Mouse (Mus musculus): ENCODE measurements at regions not wholly inside any gene's neighbourhood (a gene's known extent, or its start where the extent isn't known, plus 50 kb on each side); places are given as distances from the start of the nearest gene placed in this dataset.

GRCm38 (mm10) chr6:67165091-67165490 is 72.9 kb upstream of the Serbp1 start:
- Histone ChIP-seq H3K27me3 (ENCODE audit: control insufficient read depth, insufficient read depth, low read length, poor library complexity, severe bottlenecking) (no peaks in the 10 kb centered on the region), H3K4me3 (ENCODE audit: low read depth, low read length) (no peak overlapping the region), H3K36me3 (ENCODE audit: control insufficient read depth, insufficient read depth, low read length, poor library complexity, severe bottlenecking) (no peaks in the 10 kb centered on the region), H3K27ac (ENCODE audit: insufficient read depth, low read length) (no peak overlapping the region), H3K9ac (ENCODE audit: low read depth, poor library complexity, severe bottlenecking) (no peak overlapping the region), H3K4me1 (ENCODE audit: control insufficient read depth, insufficient read depth, low read length) (no peaks in the 10 kb centered on the region), H3K9me3 (replicated peaks; ENCODE audit: control insufficient read depth, insufficient read depth, low read length, poor library complexity, severe bottlenecking) (no peaks in the 10 kb centered on the region)
- TF ChIP-seq CTCF (IDR thresholded peaks at IDR 0.05; ENCODE audit: low read depth, low read length) (no peak), EP300 (IDR thresholded peaks at IDR 0.05; ENCODE audit: insufficient read depth, low read depth, low read length) (no peak), POLR2A (IDR thresholded peaks at IDR 0.05; ENCODE audit: insufficient read depth, low read length) (no peak)

GRCm38 (mm10) chr6:67163947-67164346 is 74.0 kb upstream of the Serbp1 start:
- no peak overlapping the region for H3K27ac ChIP-seq (ENCODE audit: insufficient read depth, low read length)
- no peak overlapping the region for H3K9ac ChIP-seq (ENCODE audit: low read depth, poor library complexity, severe bottlenecking)
- H3K27me3 ChIP-seq (ENCODE audit: control insufficient read depth, insufficient read depth, low read length, poor library complexity, severe bottlenecking) = no peaks in the 10 kb centered on the region
- TF ChIP-seq CTCF (IDR thresholded peaks at IDR 0.05; ENCODE audit: low read depth, low read length) (no peak), EP300 (IDR thresholded peaks at IDR 0.05; ENCODE audit: insufficient read depth, low read depth, low read length) (no peak), POLR2A (IDR thresholded peaks at IDR 0.05; ENCODE audit: insufficient read depth, low read length) (no peak)
- H3K9me3 ChIP-seq (replicated peaks; ENCODE audit: control insufficient read depth, insufficient read depth, low read length, poor library complexity, severe bottlenecking) = no peaks in the 10 kb centered on the region
- H3K4me3 ChIP-seq (ENCODE audit: low read depth, low read length) = no peak overlapping the region
- no peaks in the 10 kb centered on the region for H3K36me3 ChIP-seq (ENCODE audit: control insufficient read depth, insufficient read depth, low read length, poor library complexity, severe bottlenecking)
- peaks cover 3% of the 10 kb centered on the region for H3K4me1 ChIP-seq (ENCODE audit: control insufficient read depth, insufficient read depth, low read length)

- H3K27me3 ChIP-seq (ENCODE audit: control insufficient read depth, insufficient read depth, low read length, poor library complexity, severe bottlenecking) = no peaks in the 10 kb centered on the region
- no peaks in the 10 kb centered on the region for H3K36me3 ChIP-seq (ENCODE audit: control insufficient read depth, insufficient read depth, low read length, poor library complexity, severe bottlenecking)
- TF ChIP-seq POLR2A (IDR thresholded peaks at IDR 0.05; ENCODE audit: insufficient read depth, low read length) = no peak
- no peak for TF ChIP-seq CTCF (IDR thresholded peaks at IDR 0.05; ENCODE audit: low read depth, low read length)
- no peak for TF ChIP-seq EP300 (IDR thresholded peaks at IDR 0.05; ENCODE audit: insufficient read depth, low read depth, low read length)
- no peak overlapping the region for H3K9ac ChIP-seq (ENCODE audit: low read depth, poor library complexity, severe bottlenecking)
- no peak overlapping the region for H3K4me3 ChIP-seq (ENCODE audit: low read depth, low read length)
- no peaks in the 10 kb centered on the region for H3K9me3 ChIP-seq (replicated peaks; ENCODE audit: control insufficient read depth, insufficient read depth, low read length, poor library complexity, severe bottlenecking)
- H3K27ac ChIP-seq (ENCODE audit: insufficient read depth, low read length) = no peak overlapping the region
- H3K4me1 ChIP-seq (ENCODE audit: control insufficient read depth, insufficient read depth, low read length) = peaks cover 3% of the 10 kb centered on the region
These were observed 75.2 kb upstream of the Serbp1 start for GRCm38 (mm10) chr6:67162814-67163213.

GRCm38 (mm10) chr6:67161610-67162009 is 76.4 kb upstream of the Serbp1 start:
- Histone ChIP-seq H3K9ac (ENCODE audit: low read depth, poor library complexity, severe bottlenecking) (no peak overlapping the region), H3K36me3 (ENCODE audit: control insufficient read depth, insufficient read depth, low read length, poor library complexity, severe bottlenecking) (no peaks in the 10 kb centered on the region), H3K9me3 (replicated peaks; ENCODE audit: control insufficient read depth, insufficient read depth, low read length, poor library complexity, severe bottlenecking) (no peaks in the 10 kb centered on the region), H3K27ac (ENCODE audit: insufficient read depth, low read length) (no peak overlapping the region), H3K27me3 (ENCODE audit: control insufficient read depth, insufficient read depth, low read length, poor library complexity, severe bottlenecking) (no peaks in the 10 kb centered on the region), H3K4me1 (ENCODE audit: control insufficient read depth, insufficient read depth, low read length) (peaks cover 3% of the 10 kb centered on the region), H3K4me3 (ENCODE audit: low read depth, low read length) (no peak overlapping the region)
- TF ChIP-seq EP300 (IDR thresholded peaks at IDR 0.05; ENCODE audit: insufficient read depth, low read depth, low read length) (no peak), CTCF (IDR thresholded peaks at IDR 0.05; ENCODE audit: low read depth, low read length) (no peak), POLR2A (IDR thresholded peaks at IDR 0.05; ENCODE audit: insufficient read depth, low read length) (no peak)

GRCm38 (mm10) chr6:67160564-67160963 is 77.4 kb upstream of the Serbp1 start:
- no peak overlapping the region for H3K27ac ChIP-seq (ENCODE audit: insufficient read depth, low read length)
- no peaks in the 10 kb centered on the region for H3K9me3 ChIP-seq (replicated peaks; ENCODE audit: control insufficient read depth, insufficient read depth, low read length, poor library complexity, severe bottlenecking)
- no peaks in the 10 kb centered on the region for H3K27me3 ChIP-seq (ENCODE audit: control insufficient read depth, insufficient read depth, low read length, poor library complexity, severe bottlenecking)
- no peak overlapping the region for H3K4me3 ChIP-seq (ENCODE audit: low read depth, low read length)
- no peak overlapping the region for H3K9ac ChIP-seq (ENCODE audit: low read depth, poor library complexity, severe bottlenecking)
- no peaks in the 10 kb centered on the region for H3K36me3 ChIP-seq (ENCODE audit: control insufficient read depth, insufficient read depth, low read length, poor library complexity, severe bottlenecking)
- H3K4me1 ChIP-seq (ENCODE audit: control insufficient read depth, insufficient read depth, low read length) = peaks cover 3% of the 10 kb centered on the region
- TF ChIP-seq EP300 (IDR thresholded peaks at IDR 0.05; ENCODE audit: insufficient read depth, low read depth, low read length) (no peak), CTCF (IDR thresholded peaks at IDR 0.05; ENCODE audit: low read depth, low read length) (no peak), POLR2A (IDR thresholded peaks at IDR 0.05; ENCODE audit: insufficient read depth, low read length) (no peak)

GRCm38 (mm10) chr6:67159726-67160523 is 78.1 kb upstream of the Serbp1 start:
- Histone ChIP-seq H3K9me3 (replicated peaks; ENCODE audit: control insufficient read depth, insufficient read depth, low read length, poor library complexity, severe bottlenecking) (no peaks in the 10 kb centered on the region), H3K4me1 (ENCODE audit: control insufficient read depth, insufficient read depth, low read length) (peaks cover 3% of the 10 kb centered on the region), H3K27me3 (ENCODE audit: control insufficient read depth, insufficient read depth, low read length, poor library complexity, severe bottlenecking) (no peaks in the 10 kb centered on the region), H3K36me3 (ENCODE audit: control insufficient read depth, insufficient read depth, low read length, poor library complexity, severe bottlenecking) (no peaks in the 10 kb centered on the region), H3K9ac (ENCODE audit: low read depth, poor library complexity, severe bottlenecking) (no peak overlapping the region), H3K27ac (ENCODE audit: insufficient read depth, low read length) (no peak overlapping the region), H3K4me3 (ENCODE audit: low read depth, low read length) (no peak overlapping the region)
- no peak for TF ChIP-seq CTCF (IDR thresholded peaks at IDR 0.05; ENCODE audit: low read depth, low read length)

Measured in ES-Bruce4 (cell line).